Mouse (Mus musculus) gastrocnemius, postnatal 4 days (tissue): ENCODE measurements at regions not wholly inside any gene's neighbourhood (a gene's known extent, or its start where the extent isn't known, plus 50 kb on each side); places are given as distances from the start of the nearest gene placed in this dataset.

ENCODE experiments used
- DNase-seq, 2 experiments: peaks; one replicate each; pipeline ENCODE4 v3.0.0; 2021 to 2022; ENCODE audit warnings: low spot score in 2 of 2, mixed read lengths in 2 of 2

DNA sequence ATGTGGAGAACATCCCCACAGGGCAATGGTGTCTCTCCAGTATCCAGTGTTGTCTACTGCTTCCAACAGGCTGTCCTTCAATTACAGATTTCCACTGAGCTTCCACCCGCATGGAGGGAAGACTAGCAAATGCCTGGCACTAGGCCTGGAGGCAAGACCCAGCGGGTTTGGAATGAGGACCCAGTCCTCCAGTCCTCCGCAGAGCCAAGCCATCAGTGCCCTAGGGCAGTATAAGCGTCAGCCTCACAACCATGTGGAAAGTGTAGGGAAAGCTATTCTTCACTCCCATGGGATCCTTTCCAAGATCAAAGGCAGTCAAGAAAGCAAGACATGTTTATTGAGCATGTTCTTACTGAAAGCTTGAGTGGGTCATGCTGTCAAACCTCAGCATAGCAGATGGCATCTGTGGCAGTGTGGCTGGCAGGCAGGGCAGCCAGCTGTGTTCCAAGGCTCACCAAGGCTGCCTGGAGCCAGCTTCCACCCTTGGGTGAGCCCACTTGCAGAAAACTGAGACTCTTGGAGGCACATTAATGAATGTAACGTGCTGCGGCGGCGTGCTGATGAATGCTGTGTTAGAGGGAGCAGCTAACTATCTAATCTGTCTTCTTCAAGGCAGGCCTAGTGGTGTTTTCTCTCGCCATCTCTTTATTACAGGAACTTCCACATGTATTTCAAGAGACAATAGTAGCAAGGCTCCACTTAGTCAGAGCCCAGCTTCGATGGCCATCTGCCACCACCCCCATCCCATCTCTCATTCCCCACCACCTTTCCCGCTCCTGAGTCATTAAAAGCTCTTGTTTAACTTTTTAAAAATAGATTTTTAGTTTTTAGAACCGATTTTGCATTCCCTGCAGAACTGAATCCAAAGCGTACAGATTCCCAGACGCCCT lies 109.3 kb upstream of the Rybp start:
- no peak for DNase-seq

DNA sequence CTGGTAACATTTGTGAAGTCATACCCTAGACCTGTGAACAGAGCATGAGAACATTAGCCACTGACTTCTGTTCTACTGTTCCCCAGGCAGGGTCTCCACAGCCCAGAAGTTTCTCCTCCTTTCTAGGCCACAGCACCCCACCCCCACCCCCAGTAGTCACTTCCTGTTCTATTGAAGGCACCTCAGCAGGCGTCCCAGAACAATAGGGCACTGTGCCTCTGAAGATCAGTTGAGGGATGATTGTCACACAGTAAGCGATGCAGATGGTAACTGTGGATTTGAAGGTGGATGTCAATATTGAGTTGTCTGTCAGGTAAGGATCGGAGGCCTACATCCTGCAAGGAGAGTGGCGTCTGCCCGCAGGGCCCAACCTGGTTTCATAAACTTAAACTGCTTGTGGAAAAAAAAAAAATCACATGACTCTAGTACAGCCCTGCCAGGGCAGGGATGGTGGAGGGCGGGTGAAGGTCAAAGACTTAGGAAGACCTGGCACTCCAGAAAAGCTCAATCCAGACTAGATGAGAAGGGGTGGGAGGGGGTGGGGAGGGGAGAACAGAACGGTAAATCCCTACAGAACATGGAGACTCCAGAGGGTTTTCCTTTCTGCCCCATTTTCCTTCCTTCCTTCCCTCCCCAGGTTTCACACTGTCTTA lies 103.1 kb upstream of the Rybp start:
- no peak for DNase-seq

- peak in 1 of 2 experiments; percentile 31 for DNase-seq
These were observed 99.8 kb upstream of the Rybp start for GRCm38 (mm10) chr6:100387042-100387441.

GRCm38 (mm10) chr6:100385640-100386039 lies 98.4 kb upstream of the Rybp start:
- DNase-seq, result no peak

DNA sequence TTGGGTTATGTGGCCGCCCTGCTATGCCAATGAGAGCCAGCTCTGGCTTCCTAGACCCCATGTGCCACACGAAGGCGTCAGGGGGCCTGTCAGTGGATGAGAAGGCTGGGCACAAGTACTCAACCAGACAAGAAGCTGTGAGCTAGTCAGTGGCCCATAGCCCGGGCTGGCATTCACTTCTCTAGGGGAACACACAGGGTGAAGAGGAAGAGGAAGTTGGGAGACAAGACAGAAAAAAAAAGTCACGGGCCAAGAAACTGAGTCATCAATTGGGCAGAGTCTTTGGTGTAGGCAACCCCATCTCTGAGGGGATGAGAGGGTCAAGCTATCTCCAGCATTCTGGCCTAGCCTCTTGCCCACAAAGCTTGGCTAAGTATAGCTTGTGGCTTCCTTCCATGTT lies 93.8 kb upstream of the Rybp start:
- no peak for DNase-seq

- DNase-seq, result peak in 1 of 2 experiments; percentile 25
These were observed 93.3 kb upstream of the Rybp start for GRCm38 (mm10) chr6:100380536-100380935.

DNA sequence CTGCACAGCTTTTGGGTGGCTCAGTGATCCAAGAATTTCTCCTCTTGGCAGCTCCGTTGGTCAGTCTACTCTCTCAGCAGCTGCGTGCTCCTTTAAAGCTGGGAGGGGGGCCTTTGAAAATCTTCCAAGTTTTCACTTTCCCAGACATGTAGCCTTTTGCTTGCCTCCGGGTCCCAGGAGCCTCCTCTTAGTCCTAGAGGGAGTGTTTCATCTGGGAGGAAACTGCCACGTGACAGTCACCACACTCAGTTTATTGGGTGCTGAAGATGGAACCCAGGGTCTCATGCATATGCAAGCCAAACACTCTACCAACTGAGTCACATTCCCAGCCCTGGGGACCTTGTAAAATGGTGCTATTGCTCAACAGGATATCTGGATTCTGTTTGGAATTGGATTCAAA lies 92.5 kb upstream of the Rybp start:
- DNase-seq, result peak in 1 of 2 experiments; percentile 27

GRCm38 (mm10) chr6:100378533-100378874 lies 91.2 kb upstream of the Rybp start:
- DNase-seq, result peak in 1 of 2 experiments; percentile 23

DNA sequence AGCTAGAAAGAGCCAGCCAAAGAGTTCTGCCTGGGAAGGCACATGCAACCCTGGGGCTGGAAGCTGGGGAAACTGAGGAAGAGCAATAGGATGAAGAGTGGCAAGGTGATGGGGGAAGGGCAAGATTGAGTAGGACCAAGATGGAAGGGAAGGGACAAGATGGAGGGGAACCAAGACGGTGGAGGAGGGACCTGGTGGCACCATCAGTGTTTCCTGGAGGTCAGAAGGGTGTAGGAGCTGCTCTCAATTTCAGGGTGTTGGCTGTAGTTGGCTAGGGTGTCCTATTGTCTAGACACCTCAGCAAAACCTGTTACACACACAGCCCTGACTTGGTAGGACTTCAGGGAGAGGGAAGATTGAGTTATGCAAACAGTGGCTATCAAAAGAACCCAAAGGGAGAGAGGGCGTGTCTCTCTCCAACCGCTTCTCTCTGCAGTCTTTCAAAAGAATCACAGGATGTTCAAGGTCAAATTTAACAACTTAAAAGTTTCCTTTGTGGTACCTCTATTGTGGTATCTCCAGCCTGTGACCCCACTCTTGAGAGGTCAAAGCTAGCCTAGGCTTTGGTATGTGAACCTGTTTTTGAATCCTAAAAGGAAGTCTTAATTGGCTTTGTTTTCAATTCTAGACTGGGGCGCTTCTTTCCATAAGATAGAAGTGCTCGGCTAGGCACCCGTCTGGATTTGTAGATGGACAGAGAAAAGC lies 90.7 kb upstream of the Rybp start:
- no peak for DNase-seq

GRCm38 (mm10) chr6:100376656-100377055 lies 89.4 kb upstream of the Rybp start:
- no peak for DNase-seq

DNA sequence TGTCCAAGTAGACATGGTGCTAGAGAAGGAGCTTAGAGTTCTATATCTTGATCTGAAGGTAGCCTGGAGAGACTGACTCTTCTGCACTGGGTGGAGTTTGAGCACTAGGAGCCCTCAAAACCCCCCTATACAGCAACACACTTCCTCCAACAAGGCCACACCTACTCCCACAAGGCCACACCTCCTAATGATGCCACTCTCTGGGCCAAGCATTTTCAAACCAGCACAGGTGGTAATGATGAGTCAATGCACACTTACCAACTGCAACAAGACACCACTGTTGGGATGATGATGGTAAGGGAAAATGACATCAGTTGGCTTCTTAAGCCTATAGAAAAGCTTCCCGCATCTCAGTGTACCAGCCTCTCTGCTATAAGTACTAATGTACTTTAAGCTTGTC lies 83.5 kb upstream of the Rybp start:
- no peak for DNase-seq

GRCm38 (mm10) chr6:100370358-100370757 lies 83.1 kb upstream of the Rybp start:
- DNase-seq, result no peak

DNA sequence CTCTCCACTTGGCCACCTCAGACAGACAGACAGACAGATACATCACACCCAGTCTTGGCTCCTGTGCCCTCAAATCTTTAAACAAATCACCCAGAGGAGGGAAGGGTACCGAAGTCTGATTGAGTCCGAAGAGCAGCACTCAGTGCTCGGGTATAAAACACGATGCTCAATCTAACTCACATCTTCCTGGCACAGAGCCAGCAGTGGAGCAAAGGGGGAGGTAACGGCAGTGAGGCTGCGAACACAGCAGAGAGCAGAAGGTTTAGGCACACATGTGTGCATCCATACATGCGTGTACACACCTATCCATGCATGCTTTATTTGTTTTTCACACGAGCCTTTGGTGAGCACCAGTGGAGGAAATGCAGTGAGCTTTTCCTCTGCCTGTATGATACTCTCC lies 78.9 kb upstream of the Rybp start:
- no peak for DNase-seq

DNA sequence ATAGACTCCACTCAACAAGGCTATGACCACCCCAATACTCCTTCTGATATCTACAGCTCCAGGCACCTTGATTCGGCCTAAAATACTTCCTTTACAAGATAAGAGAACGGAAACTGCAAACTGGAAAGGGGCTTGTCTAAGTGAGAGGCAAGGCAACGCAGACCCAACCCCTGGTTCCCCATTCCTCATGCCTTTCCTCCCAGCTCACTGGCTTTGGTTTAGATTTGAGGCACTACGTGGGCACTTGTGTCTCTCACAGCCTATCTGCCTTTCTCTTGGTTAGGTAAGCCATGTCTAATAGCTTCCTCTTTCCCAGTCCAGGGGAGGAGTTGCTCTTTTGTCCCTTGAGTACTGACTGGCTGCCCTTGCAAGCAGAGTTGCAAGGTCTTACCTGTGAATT lies 78.5 kb upstream of the Rybp start:
- no peak for DNase-seq

DNA sequence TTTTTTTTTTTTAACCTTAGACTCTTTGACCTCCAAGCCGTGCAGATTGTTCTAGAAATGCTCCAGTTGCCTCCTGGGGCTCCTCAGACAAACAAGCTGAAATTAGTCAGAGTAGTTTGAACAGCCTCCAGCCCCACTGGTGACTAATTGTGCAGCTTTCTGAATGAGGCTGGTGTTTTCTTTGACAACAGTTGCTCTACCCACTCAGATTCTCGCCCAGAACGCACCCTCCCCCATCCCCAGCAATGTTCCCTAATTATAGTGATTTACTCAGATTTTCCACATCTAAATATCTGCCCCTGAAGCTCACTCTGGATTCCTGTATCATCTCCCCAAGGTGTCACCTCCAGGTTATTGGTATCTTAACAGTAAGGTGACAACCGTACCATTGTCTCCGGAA lies 76.4 kb upstream of the Rybp start:
- no peak for DNase-seq

DNA sequence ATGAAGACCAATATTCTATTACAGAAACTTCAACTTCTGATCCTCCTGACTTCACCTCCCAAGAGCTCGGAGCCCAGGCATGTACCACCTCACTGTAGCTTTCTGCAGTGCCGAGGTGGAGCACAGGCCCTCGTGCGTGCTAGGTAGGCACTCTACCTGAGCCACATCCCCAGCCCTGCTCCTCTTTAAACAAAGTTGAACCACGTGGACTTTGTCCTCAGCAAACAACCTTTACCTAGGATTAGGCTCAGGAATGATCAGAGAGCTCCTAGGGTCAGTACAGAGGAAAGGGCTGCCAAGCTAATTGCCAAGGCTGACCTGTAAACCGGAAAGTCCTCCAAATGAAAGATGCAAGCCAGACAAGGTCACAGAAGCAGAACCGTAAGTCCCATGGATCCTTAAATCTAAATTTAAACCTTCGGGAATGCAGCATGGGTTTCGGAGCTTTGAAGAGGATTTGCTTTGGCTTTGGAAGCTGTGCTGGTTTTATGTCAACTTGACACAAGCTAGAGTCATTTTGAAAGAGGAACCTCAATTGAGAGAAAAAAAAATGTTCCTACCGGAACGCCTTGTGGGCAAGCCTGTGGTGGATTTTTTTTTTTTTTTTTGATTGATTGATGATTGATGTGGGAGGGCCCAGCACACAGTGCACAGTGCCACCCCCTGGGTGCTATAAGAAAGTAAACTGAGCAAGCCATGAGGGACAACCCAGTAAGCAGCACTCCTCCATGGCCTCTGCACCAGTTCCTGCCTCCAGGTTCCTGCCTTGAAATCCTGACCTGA lies 69.5 kb upstream of the Rybp start:
- DNase-seq, result no peak

- DNase-seq, result no peak
These were observed 68.6 kb upstream of the Rybp start for GRCm38 (mm10) chr6:100355858-100356257.

DNA sequence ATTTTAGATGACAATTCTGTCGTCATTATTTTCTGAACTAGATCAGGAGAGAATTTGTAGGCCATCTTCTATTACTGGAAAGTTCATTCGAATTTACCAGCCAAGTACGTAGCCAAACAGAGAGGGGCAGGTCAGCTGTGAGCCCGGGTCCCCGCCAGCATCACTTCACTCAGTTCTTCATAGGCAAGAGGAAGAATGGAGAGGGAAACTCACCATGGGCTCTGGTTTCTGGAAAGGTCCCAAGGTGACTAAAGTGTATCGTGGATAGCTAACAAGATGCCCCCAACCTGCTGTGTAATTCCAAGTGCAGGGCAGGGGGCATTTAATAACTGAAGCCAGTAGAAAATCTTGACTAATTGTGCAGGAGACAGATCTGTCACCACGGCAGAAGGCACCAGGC lies 60.2 kb upstream of the Rybp start:
- DNase-seq, result no peak

DNA sequence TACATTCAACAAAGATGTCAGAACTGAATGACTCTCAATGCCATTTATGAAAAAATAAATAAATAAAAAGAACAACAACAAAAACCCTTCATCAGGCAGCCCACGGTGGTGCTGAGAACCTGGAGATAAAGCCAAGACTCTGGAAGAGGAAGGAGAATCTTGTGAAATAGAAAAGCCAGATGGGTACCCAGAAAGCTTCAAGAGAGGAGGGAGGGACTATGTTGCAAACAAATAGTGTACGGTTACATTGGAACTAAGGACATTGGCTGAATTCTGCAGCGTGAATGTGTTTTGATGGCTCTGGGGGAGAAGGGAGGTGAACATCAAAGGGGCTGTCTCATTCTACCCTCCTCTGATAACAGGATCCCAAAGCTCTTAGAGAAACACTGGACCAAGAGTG lies 57.8 kb upstream of the Rybp start:
- DNase-seq, result no peak

DNA sequence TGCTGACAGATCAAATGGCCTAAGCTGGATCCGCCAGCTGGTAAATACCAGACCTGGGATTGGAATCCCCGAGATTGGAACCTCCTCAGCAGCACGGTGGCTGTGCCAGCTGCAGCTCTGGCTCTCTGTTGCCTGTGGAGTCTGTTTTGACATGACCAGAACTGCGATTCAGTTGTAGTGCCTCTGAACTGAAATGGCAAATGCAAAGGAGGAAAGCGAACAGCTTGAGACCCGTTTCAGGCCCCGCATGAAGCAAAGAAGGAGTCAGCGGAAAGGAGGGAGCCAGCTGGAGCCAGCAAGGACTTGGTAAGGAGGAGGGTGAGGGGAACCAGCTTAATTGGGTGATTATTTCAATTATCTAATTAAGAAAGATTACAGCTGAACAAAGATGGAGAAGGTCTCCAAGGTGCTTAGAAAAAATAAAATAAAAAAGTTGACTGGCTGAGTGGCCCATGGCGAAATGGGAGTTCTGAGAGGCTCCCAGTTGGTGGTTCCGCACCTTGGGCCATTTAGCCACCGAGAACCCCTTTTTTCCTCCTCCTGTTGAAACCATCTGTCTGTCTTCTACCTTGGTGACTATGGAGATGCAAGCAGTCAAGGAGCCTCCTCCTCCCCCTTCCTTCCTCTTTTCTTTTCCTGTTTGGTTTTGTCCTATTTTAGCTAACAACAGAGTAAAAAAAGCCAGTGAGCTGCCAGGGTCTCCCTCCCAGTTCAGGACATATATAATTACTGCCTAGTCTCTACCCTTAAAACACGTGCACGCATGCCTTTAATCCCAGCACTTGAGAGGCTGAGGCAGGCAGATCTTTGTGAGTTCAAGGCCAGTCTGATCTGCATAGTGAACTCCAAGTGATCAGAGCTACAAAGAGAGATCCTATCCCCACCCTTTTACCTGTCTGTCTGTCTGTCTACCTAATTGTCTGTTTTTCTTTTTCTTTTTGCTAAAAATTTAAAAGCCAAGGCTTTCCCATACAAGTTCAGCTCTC lies 54.3 kb upstream of the Rybp start:
- DNase-seq, result no peak
